Mouse (Mus musculus) frontal cortex, postnatal 36 days (tissue): ENCODE data around the gene Fam90a1a.
"Not testable (repeated sequence)": the region's sequence is repeated elsewhere in the genome, so short reads cannot be mapped to it uniquely, and the experiment has no call there.

ENCODE experiments used
- DNase-seq, 2 experiments: peaks; one replicate each; pipeline ENCODE4 v3.0.0; 2022; ENCODE audit warnings: low spot score in 2 of 2

Fam90a1a gene

DNA sequence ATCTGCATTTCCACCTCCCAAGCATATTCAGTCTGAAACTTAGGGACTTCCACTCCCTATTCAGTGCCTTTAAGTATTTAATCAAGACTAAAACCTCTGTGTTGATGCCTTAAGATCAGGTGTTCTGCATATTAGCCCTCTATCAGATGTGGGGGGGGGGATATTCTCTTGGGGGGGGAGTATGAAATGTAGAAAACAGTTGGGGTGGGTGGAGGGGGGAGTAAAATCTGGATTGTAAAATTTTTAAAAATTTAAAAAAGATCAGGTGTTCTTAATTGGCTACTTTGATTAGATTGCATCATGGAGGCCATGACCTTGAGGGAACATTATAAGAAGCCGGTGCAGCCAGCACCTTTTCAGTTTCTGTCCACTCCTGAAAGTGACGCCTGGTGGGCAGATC lies at the start of gene Fam90a1a:
Gene Fam90a1a (plus strand): TSS at position 301 of the 400 bp plus-strand sequence.
- DNase-seq = no peak

DNA sequence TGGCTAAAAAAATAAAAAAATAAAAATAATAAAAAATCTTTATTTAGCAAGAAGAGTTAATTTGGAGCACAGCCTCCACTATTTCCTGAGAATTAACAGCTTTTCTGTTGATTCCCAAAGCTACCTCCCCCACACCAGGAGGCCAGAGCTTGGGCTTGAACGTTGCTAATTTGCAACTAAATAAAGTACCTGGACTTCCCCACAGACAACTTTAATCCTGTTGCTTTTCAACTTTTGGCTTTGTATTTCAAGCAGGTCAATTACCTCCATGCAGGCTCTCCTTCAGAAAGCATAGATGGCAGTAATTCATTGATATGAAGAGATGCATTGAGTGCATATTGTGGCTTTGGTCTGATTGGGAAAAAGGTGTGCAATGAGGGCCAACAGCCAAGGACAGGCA lies 46.6 kb upstream of the Fam90a1a start:
- DNase-seq = no peak

DNA sequence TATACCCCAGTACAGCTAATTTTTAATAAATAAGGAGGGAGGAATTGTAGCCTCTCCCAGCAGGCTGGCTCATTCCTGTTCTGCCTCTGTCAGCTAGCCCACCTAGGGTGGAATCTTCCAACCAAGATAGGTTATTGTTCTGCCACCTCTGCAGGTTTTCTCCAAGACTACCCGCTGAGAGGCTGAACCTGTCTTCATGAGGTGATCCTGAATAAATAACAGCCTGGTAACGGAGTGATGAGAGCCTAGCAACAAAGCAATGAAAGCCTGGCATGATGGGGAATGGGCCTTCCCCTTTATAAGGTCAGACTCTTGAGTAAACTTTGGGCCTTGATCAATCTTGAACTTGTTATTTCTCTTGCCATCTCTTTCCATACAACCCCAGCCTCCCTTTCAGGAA lies 46.0 kb upstream of the Fam90a1a start:
- DNase-seq = no peak

DNA sequence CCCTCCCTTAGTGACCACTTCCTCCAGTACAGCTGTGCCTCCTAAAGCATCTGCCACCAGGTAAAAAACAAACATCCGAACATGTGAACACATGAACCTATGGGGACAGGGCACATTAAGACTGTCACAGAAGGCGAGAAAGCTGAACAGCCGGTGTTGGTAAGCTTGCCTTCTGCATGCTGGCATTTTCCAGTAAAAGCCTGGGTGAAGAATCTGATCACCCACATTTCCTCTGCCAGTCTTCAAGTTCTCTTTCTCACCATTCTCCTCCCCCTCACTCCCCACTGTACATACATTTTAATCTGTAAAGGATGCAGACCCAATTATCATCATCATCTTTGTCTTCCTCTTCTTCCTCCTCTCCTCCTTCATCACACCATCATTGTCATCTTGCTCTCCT lies 42.9 kb upstream of the Fam90a1a start:
- peak; percentile 35 to 36 for DNase-seq

DNA sequence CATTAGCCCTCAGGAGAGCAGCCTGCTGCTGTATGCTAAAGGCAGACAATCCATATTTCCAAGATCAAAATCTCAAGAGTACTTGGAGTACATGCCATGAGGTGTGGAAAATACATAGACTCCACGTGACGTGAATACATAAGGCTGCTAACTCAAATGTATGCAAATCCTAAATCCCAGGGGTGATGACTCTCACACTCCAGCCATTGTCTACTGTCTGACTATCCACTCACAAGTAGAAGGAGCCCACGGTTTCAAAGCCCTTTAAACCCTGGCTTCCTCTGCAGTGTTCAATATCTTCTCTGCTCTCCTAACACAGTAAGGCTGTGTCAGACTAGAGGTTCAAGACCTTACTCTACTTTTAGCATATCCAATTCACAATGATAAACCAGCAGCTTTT lies 27.8 kb upstream of the Fam90a1a start:
- not testable (repeated sequence) for DNase-seq

DNA sequence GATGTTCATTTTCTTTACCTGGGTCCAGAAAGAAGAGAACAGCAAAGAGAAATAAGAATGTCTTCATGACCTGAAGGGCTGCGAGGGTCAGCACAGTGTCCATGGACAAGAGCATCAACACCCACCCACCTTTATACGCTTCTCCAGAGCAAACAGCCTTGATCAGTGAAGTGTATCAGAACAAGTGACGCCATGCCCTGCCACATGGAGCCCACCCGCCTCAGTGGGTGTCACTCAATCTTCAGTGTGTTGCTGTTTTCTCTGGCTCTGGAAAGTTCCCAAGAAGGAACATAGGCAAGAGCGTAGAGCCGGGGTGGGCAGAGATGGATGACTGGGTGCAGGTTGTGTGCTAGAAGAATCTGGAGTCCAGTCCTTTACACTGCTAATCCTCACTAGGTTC lies 25.9 kb upstream of the Fam90a1a start, which contains the start of gene Defb15:
Gene Defb15 (minus strand): TSS at position 101 of the 400 bp plus-strand sequence.
- no peak for DNase-seq

DNA sequence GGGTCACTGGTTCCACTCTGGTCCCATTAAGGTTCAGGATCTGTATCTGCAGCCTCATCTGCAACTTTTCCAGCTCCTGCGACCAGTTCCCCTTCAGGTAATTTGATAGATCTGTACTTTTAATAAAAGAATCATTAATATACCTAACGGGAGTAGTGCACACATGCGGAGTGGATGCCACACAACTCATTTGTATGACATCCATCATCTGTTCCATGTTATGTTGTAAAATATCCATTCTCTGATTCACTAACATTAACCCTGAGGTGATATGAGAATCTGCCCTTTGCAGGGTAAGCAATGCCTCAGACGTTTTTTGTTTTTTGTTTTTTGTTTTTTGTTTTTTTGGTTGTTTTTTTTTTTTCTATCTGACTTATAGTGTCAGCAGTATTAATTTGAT lies 20.5 kb upstream of the Fam90a1a start, which contains the start of gene Defb35:
Gene Defb35 (plus strand): TSS at position 301 of the 400 bp plus-strand sequence.
- DNase-seq = not testable (repeated sequence)

DNA sequence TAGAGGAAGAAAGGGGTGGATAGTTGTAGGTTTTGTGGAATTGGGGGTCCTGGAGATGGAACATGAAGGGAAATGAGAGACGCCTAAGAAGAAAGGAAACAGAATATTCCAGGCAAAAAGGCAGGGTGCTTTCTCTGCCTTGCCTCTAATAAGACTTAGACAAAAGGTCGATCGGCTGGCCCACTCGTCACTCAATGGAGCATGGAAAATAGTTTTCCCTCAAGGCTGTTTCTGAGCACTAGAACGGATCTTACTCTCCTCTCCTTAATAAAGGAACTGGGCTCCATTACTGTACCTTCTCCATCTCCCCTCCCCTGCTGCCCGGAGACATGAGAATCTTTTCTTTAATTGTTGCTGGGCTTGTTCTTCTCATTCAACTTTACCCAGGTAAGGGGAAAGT lies 12.1 kb upstream of the Fam90a1a start, which contains the start of gene Defb13:
Gene Defb13 (plus strand): TSS at position 301 of the 400 bp plus-strand sequence.
- no peak for DNase-seq

DNA sequence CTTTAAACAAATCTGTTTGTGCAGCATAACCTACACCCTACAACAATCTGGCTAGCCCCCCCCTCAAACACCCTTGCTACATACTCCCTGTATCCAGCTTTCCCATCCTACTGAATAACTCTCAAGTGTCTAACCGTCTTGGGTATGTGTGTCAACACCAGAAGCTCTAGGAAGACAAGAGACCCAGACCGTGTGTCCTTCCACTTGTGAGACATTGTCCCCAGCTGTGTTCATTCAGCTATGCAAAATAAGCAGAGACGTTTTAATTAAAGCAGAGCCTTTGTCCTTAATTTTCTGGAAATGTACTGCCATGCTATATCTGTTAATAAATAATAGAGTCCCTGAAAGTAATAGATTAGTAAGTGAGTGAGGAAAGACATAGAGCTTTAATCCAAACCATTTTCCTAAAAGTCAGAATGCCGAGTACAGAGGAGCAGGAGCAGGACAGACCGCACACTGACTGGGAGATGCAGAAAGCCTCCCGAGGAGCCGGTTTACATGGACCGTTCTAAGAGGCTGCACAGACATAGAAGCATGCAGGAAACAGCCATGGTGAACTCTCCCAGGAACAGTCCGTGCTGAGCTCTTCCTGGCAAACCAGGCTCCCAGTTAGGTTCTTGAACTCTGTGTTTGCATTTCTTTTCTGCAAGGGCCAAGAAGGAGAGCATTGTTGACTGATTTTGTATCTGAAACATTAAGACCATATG lies 11.1 kb upstream of the Fam90a1a start:
- no peak for DNase-seq

DNA sequence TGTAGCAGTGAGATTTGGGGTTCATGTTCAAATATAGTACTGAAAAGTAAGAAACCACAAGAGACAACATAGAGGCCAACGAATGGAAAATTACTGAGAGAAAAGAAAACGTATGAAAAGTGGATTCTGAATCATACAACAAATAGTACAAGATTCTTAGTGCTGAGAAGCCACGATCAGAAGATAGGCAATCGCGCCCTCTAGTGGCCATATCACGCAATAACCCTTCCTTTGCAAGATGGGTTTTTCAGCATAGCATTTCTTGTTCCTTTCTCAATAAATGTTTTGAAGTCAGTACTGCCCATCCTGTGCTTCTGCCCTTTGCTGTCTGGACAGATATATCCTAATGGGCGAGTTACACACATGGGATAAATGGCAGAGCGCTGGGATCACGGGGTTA lies 3.2 kb upstream of the Fam90a1a start:
- peak; percentile 22 to 69 for DNase-seq

DNA sequence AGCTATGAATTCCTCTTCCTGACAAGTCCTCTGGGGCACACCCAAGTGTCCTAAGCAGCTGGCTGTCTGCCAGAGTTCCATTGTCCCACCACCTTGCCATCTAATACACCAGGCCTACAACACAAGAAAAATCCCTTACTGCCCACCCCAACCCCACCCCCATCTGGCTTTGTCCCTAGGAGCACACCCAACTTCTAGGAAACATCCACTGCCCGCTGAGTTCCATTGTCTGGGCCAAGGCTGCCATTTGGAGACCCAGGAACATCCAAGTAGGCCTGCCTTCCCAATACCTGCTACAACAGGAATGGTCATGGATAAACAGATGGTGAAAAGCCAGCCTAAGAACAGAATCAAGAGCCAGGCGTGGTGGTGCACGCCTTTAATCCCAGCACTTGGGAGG lies 2.2 kb upstream of the Fam90a1a start:
- DNase-seq = no peak

DNA sequence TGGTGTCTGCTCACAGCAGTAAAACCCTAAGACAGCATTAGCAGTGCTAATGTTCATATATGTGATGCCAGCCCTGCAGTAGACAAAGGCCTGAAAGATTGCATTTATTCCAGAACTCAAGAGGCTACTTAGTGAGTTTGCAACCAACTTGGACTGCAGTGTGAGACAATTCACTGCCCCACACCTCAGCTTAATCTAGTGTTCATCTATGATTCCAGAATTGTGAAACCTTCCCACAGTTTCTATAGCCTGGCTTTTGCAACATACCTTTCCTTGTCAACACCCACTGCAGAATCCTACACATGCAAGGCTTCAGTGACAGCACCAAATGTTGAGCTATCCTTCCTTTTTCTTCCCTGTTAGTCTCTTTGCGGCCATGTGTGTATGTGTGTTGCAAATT lies 8.1 kb downstream of the Fam90a1a start:
- no peak for DNase-seq

DNA sequence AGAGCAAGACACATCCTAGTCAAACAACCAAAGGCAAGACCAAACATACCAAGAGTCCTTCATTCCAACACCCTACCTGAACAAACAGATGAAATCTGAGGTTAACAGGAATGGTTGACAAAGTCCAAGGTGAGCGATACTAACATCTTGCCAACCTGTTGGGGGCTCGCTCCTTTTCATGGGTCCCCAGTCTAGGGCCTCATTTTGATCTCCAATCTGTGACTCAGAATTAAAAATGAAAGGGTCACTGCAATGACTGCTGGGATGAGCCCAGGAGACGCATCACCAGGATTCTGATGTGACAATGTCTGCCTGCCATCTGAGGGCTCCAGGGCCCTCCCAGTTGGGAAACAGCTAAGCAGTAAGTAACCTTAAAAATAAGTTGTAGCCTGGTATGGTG lies 11.0 kb downstream of the Fam90a1a start, which contains the start of gene Ccdc70:
Gene Ccdc70 (plus strand): TSS at position 301 of the 400 bp plus-strand sequence.
- DNase-seq = no peak

DNA sequence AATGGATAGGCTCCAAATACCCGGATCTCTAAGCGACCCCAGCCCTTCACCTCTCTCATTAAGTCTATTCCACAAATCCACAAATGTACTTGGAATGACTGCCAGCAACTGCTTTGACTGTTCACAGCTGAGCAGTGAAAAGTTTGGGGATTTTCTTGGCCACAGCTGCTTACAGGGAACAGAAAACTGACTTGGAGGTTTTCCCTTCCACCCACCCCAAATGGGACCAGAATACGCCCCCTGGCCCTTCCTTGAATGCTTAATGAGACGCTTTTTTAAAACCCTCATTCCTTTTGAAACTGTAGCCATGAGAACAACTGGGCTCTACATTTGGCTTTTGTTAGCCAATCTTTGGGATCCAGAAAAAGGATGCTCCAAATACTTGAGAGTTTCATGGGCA lies 19.7 kb downstream of the Fam90a1a start:
- DNase-seq = peak; percentile 14 to 49

DNA sequence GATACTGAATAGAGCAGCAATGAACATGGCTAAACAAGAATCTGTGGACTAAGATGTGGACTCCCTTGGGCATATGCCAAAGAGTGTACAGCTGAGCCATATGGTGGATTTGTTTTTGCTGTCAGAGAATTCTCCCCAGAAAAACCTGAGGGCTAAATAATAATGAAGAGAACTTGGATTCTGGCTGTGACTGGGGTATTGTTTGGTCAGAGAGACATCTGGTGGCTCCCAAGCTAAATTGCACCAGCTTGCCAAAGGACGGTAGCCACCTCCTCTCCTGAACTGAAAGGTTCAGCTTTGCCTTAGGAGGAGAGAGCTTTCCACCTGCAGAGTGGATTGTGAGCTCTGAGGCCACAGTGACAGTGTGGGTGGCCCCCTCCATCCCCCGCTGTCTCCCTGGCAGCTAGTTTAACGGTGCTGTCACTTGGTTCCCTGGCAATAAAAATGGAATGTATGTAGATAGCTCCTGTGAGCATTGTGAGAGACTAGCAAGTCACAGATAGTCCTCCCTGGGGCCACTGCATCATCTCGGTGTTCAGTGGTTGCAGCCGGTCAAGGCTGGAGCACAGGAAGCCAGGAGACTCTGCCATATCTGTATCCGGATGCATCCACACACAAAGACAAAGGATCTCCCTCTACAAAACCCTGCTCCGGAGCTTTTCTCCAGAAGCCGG lies 23.3 kb downstream of the Fam90a1a start:
- DNase-seq = peak; percentile 23 to 59

DNA sequence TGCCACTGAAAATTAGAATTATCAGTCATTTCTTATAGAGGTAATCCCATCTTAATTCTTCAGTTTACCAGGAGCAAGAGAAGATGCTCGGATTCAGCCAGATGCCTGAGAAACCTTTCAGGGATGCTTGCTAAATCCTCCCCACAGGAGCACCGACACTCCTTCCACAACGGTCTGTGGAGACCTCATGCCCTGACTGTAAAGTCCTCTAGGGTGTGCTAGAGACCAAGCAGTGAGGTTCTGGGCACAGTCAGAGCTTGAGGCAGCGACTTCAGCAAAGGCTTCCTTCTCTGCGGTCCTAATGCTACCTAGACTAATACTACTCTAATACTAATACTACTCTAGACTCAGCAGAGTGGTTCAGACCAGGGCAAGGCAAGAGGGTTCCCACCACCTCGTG lies 33.7 kb downstream of the Fam90a1a start:
- DNase-seq = peak; percentile 53 to 70

DNA sequence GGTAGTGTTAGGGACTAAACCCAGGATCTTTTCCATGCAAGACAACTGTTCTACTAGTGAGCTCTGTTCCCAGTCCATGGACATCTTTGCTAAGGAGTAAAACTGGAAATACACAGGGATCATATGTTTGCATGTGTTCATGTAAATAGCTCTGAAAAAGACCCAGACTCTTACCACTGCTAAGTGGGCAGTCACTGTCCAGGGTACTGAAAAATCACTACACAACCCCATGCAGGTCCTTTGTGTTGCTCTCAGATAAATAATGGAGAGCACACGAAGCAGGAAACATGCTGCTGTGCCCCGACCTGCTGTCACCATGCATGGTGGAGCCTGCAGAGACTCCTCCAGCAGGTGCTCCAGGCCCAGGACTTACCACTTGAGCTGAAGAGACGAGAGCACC lies 36.7 kb downstream of the Fam90a1a start:
- no peak for DNase-seq

DNA sequence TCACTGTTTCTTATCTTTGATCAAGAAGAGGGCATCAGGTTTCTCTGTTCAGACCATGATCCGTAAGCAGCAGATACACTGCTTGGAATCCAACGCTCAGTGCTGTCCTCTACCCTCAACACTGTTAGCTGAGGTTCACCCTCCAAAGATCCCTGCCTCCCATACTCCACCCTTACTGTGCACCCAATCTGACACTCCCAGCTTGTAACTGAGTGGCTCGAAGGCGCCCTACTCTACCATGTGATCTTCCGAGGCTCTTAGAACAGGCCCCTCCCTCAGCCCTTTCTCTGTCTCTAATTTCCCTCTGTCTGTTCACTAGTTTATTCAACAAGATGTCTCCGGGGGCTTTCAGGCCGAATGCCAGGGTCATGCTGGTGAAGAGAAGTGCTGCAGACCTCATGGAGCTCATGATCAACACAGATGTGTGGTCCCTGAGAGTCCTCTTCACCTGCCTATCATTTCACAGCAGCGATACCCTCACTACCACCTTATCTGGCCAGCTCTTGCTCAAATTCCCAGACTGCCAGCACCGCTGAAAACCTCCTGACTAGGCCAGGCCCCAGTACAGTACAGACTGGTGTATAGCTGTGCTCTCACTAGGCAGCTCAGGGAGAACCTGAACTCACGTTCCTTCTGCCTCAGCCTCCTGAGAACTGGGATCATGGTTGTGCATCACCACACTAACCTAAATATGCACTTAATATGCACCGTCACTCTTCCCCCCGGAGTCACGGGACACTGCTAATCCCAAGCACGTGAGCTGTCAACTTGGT lies 46.4 kb downstream of the Fam90a1a start:
- no peak for DNase-seq

DNA sequence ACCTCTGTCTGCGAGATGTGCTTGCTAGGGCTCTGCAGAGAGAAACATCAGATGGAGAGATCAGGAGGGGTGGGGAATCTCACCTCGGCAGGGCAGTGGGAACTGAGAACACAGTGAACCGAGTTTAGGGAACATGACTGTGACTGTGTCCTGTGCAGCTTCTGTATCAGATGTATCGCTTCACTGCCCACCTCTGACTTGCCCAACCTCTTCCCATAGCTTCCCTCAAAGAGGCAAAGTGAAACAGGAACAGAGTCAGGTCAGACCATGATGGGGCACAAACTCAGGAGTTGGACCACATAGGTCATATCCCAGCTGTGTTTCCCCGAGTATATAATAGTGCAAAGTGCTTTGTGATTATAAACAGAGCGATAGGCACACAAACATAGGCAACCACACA lies 47.9 kb downstream of the Fam90a1a start:
- DNase-seq = no peak

DNA sequence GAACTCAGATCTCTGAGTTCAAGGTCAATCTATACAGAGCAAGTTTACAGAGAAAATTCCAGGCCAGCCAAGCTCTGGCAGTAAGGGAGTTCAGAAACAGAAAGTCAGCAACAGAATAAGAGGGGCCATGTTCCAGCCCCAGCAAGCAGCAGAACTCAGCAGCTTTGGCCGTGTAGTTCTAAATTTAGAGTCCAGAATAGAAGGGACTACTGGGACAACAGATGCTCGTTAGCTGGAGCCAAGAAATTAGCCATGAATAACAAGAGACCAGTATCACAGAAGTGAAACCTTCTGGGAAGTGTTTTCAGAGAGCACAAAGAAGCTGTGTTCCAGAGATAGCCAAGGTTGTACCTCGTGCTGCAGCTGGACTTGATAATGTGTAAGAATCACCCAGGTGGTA lies 50.9 kb downstream of the Fam90a1a start:
- DNase-seq = no peak

DNA sequence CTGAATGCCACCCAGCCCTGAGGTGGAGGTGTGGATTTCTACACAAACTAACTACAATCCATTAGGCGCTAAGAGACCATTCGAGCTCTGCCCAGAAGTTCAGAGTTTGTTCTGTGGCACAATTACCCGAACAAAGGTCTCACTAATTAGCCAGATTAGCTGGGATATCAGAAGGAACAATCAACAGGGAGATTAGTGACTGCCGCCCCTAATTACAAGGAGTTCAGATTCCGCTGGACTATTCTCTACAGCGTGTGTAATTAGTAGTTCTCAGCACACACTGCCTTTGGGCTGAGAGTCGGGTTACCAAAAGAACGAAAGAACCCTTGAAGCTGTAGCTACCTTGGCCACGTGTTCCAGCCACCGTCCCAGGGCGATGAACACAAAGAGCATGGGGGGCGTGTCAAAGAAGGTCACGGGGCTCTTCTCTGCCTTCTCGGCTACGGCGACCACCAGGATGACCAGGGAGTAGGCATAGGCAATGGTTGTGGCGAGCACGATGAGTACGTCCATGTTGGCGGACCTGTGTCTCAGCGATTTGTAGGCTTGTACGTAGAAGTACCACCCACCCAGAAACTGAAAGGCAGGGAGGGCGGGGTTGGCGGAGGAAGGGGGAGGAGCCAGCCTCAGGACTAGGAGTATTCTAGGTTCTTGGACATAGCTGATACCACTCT lies 54.7 kb downstream of the Fam90a1a start:
- DNase-seq = no peak
